Mouse (Mus musculus) ES-E14 (cell line): ENCODE measurements around the gene Sh3bp2. TPM values are rescaled to one million over a fixed set of nuclear protein-coding genes. Genes with fewer than 3 reads are reported as not detected.

Experiments used
- DNase-seq: peaks from one replicate; pipeline ENCODE4 v3.0.0-alpha.2; 2013; ENCODE audit warnings: low read depth, low spot score
- H3K27ac ChIP-seq: 2 replicates; pipeline ENCODE4 v1.5.1; 2012; ENCODE audit warnings: low read depth, mild to moderate bottlenecking, low read length, moderate library complexity, mixed read lengths; ENCODE audit not compliant: poor library complexity, insufficient read depth, severe bottlenecking
- H3K36me3 ChIP-seq: 2 replicates; pipeline ENCODE4 v1.6.1; 2012; ENCODE audit warnings: mild to moderate bottlenecking, low read length, moderate library complexity, mixed read lengths; ENCODE audit not compliant: control insufficient read depth, poor library complexity, insufficient read depth, severe bottlenecking
- H3K4me1 ChIP-seq, 2 experiments: fragments of 150-350 bp in 1 of 2; sonication (generic) in 1 of 2; 2 replicates each; pipeline ENCODE4 v1.6.1; 2012; ENCODE audit warnings: low read length in 2 of 2, mild to moderate bottlenecking in 1 of 2, mixed read lengths in 1 of 2; ENCODE audit not compliant: control insufficient read depth in 2 of 2, insufficient read depth in 2 of 2, poor library complexity in 1 of 2
- H3K4me3 ChIP-seq, 2 experiments: fragments of 150-350 bp in 1 of 2; sonication (generic) in 1 of 2; 2 replicates each; pipeline ENCODE4 v1.5.1; 2012; ENCODE audit warnings: low read length in 2 of 2, low read depth in 1 of 2, mild to moderate bottlenecking in 1 of 2, mixed read lengths in 1 of 2; ENCODE audit not compliant: insufficient read depth in 1 of 2, poor library complexity in 1 of 2, severe bottlenecking in 1 of 2
- H3K9ac ChIP-seq: 2 replicates; pipeline ENCODE4 v1.6.1; 2012; ENCODE audit warnings: low read depth, mild to moderate bottlenecking, low read length, mixed read lengths; ENCODE audit not compliant: poor library complexity, insufficient read depth, severe bottlenecking
- H3K9me3 ChIP-seq: fragments of 150-350 bp; sonication (generic); 2 replicates; pipeline ENCODE4 v1.6.1; 2012; ENCODE audit warnings: low read depth, mild to moderate bottlenecking, low read length; ENCODE audit not compliant: control insufficient read depth, insufficient read depth
- CHD2 ChIP-seq: IDR thresholded peaks from 2 replicates; pipeline ENCODE4 v1.6.1; 2014; ENCODE audit warnings: mild to moderate bottlenecking, low read depth, low read length, inconsistent platforms
- HCFC1 ChIP-seq: IDR thresholded peaks from 2 replicates; pipeline ENCODE4 v1.6.1; 2012; ENCODE audit warnings: low read length, inconsistent platforms, borderline replicate concordance; ENCODE audit not compliant: insufficient read depth
- MAFK ChIP-seq: IDR thresholded peaks from 2 replicates; pipeline ENCODE4 v1.6.1; 2014; ENCODE audit warnings: mild to moderate bottlenecking, low read depth, low read length, inconsistent platforms; ENCODE audit not compliant: insufficient read depth
- ZC3H11A ChIP-seq: IDR thresholded peaks from 2 replicates; pipeline ENCODE4 v1.6.1; 2012; ENCODE audit warnings: low read depth, mild to moderate bottlenecking, inconsistent platforms, low read length, borderline replicate concordance
- ZNF384 ChIP-seq: IDR thresholded peaks from 2 replicates; pipeline ENCODE4 v1.6.1; 2012; ENCODE audit warnings: low read depth, low read length, inconsistent platforms
- in situ Hi-C, 2 experiments: fragments of 600-800 bp; cut with MboI; formaldehyde crosslinking; loops; one replicate each; pipeline ENCODE4 v1.15.1; 2025; ENCODE audit warnings: low sequenced_read_pairs in 2 of 2, inconsistent platforms in 1 of 2; ENCODE audit not compliant: unreplicated experiment in 2 of 2
- total RNA-seq: library from RNA; depleted of rRNA; stranded (reverse); fragments of 300-350 nt; gene quantifications from 2 replicates; pipeline ENCODE4 v1.2.3, GENCODE M21; 2012; rRNA removed

Gene Sh3bp2
- total RNA-seq, 1 experiment, result 2.4 TPM

- peak overlapping the region; percentile 44; the same call in 1 of the 2 replicates for H3K27ac ChIP-seq
- in situ Hi-C loops, result no loop called here
- TF ChIP-seq MAFK (no peak), HCFC1 (no peak), ZNF384 (no peak), CHD2 (no peak), ZC3H11A (no peak)
- no peaks in the 10 kb centered on the region for H3K9me3 ChIP-seq
- no peak overlapping the region; the same call in 1 of the 2 replicates for H3K9ac ChIP-seq
- peak; percentile 54 for DNase-seq
- H3K36me3 ChIP-seq, result no peaks in the 10 kb centered on the region
- H3K4me1 ChIP-seq, result peaks cover 12 to 21% of the 10 kb centered on the region in 2 experiments
- H3K4me3 ChIP-seq, result no peak overlapping the region
These were observed 67.6 kb downstream of the Sh3bp2 start for GRCm38 (mm10) chr5:34593202-34593727.

DNA sequence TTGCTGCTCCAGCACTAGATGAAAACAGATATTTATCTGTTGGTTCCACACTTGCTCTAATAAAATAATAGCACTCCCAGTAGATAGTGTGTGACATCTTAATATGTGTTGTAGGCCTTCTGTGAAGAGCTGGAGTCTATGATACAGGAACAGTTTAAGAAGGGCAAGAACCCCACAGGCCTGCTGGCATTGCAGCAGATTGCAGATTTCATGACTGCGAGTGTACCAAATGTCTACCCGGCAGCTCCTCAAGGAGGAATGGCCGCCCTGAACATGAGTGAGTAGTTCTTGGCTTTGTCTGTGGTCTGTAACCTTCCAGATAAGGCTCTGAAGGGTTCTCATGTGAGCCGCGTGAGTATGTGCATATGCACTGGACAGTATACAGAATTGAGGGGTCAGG, 78.9 kb downstream of the Sh3bp2 start:
- no peaks in the 10 kb centered on the region for H3K9me3 ChIP-seq
- no peaks in the 10 kb centered on the region for H3K4me1 ChIP-seq
- H3K9ac ChIP-seq, result no peak overlapping the region
- no peak for DNase-seq
- peaks cover 10% of the 10 kb centered on the region; the same call in 1 of the 2 replicates for H3K36me3 ChIP-seq
- H3K4me3 ChIP-seq, result no peak overlapping the region
- no peak overlapping the region for H3K27ac ChIP-seq
- no peak for TF ChIP-seq HCFC1
- TF ChIP-seq CHD2, result no peak
- no peak for TF ChIP-seq ZC3H11A
- no peak for TF ChIP-seq MAFK
- no peak for TF ChIP-seq ZNF384
- in situ Hi-C loops, result no loop called here

- H3K27ac ChIP-seq, result no peak overlapping the region
- H3K4me3 ChIP-seq, result no peak overlapping the region
- H3K9me3 ChIP-seq, result no peaks in the 10 kb centered on the region
- no peaks in the 10 kb centered on the region for H3K4me1 ChIP-seq
- TF ChIP-seq ZC3H11A (no peak), ZNF384 (no peak), MAFK (no peak), CHD2 (no peak), HCFC1 (no peak)
- no peak overlapping the region for H3K9ac ChIP-seq
- DNase-seq, result no peak
- in situ Hi-C loops, result no loop called here
- peaks cover 14% of the 10 kb centered on the region for H3K36me3 ChIP-seq
These were observed 81.7 kb downstream of the Sh3bp2 start for GRCm38 (mm10) chr5:34607100-34607880.

GRCm38 (mm10) chr5:34608226-34608625, 82.6 kb downstream of the Sh3bp2 start:
- H3K4me3 ChIP-seq, result no peak overlapping the region
- no peaks in the 10 kb centered on the region for H3K9me3 ChIP-seq
- peaks cover 14% of the 10 kb centered on the region for H3K36me3 ChIP-seq
- H3K9ac ChIP-seq, result no peak overlapping the region
- no peak for DNase-seq
- TF ChIP-seq HCFC1 (no peak), MAFK (no peak), CHD2 (no peak), ZC3H11A (no peak), ZNF384 (no peak)
- in situ Hi-C loops, result no loop called here
- H3K27ac ChIP-seq, result no peak overlapping the region
- H3K4me1 ChIP-seq, result no peaks in the 10 kb centered on the region

- Histone ChIP-seq H3K9ac (no peak overlapping the region), H3K9me3 (no peaks in the 10 kb centered on the region), H3K4me1 (no peaks in the 10 kb centered on the region), H3K36me3 (peaks cover 14% of the 10 kb centered on the region), H3K27ac (no peak overlapping the region), H3K4me3 (no peak overlapping the region)
- DNase-seq, result no peak
- in situ Hi-C loops, result no loop called here
- no peak for TF ChIP-seq HCFC1
- TF ChIP-seq CHD2, result no peak
- TF ChIP-seq ZC3H11A, result no peak
- TF ChIP-seq ZNF384, result no peak
- TF ChIP-seq MAFK, result peak; percentile 64
These were observed 84.3 kb downstream of the Sh3bp2 start for GRCm38 (mm10) chr5:34609966-34610365.

Other genes with a start within 250 kb of the Sh3bp2 start
- 12.3 and 18.8 TPM in 2 replicates for gene Zfyve28, start 237.4 kb upstream of the Sh3bp2 start, total RNA-seq
- 0.22 and 0.42 TPM in 2 replicates for gene Cfap99, start 237.2 kb upstream of the Sh3bp2 start, total RNA-seq
- 177 and 186 TPM in 2 replicates for gene Rnf4, start 189.5 kb upstream of the Sh3bp2 start, total RNA-seq
- gene Fam193a, start 155.9 kb upstream of the Sh3bp2 start, total RNA-seq, result 17.3 and 19.0 TPM in 2 replicates
- gene Tnip2, start 11.8 kb upstream of the Sh3bp2 start, total RNA-seq, result 17.0 and 17.7 TPM in 2 replicates
- 57.5 and 78.4 TPM in 2 replicates for gene Add1, start 47.8 kb downstream of the Sh3bp2 start, total RNA-seq
- gene Mfsd10, start 111.4 kb downstream of the Sh3bp2 start, total RNA-seq, result 192 and 348 TPM in 2 replicates
- 60.4 and 78.5 TPM in 2 replicates for gene Nop14, start 134.3 kb downstream of the Sh3bp2 start, total RNA-seq
- gene Grk4, start 134.5 kb downstream of the Sh3bp2 start, total RNA-seq, result 0.45 and 0.53 TPM in 2 replicates
- gene Htt, start 235.9 kb downstream of the Sh3bp2 start, total RNA-seq, result 25.6 and 34.0 TPM in 2 replicates